Mouse (Mus musculus) mouse embryonic stem cell (cell line): ENCODE data around the gene Hkdc1.

ENCODE experiments used
- in situ Hi-C, 2 experiments: fragments of 300-500 bp; cut with MboI; formaldehyde crosslinking; loops; 1 replicate in 1 of 2; 3 replicates in 1 of 2; pipeline ENCODE4 v1.14.3; 2019 to 2020; ENCODE audit warnings: low sequenced_read_pairs in 2 of 2, low pct_unique_long_range_greater_than_20kb in 1 of 2, mixed read lengths in 1 of 2; ENCODE audit not compliant: unreplicated experiment in 1 of 2

Hkdc1 gene

DNA sequence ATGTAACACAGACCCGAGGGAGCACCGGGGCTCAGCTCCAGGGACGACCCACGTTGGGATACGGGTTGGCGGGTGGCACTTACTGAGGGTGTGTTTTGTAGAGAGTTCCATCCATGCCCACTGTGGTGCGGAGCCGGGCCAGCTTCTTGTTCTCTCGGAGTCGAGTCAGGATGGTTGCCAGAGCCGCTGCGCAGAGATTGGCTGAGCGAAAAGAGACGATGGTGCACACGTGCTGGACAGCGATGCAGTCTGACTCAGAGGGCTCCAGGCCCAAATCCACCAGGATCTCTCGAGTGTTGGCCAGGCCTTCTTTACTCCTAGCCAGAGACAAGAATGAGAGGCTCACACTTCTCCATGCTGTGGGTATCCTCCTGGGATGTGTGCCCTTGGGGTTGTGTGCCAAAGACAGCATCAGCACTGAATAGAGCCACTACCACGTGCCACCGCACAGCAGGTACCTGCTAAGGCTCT, 20.6 kb downstream of the Hkdc1 start:
- in situ Hi-C loops, result no loop called here

DNA sequence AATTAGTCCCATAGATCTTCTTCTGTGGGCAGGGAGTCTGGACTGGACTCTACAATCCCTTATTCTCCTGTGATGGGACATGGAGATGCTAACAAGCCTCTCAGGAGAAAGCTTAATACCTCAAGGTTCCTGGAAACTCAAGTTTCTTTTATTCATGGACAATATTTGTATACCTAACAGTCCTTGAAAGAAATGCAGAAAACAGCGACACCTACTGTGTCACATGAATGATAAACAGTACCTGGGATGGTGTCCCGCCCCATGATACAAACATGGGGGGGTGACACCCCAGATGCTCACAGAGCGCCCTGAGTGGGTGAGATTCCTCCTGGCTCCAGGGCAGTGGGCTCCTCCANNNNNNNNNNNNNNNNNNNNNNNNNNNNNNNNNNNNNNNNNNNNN, 39.3 kb downstream of the Hkdc1 start:
- in situ Hi-C loops, result loop anchor here (10.0 kb wide), 2 partner anchors 108 to 128 kb away; partner anchors contain the start of gene Tacr2 (in 1 of the 2)

DNA sequence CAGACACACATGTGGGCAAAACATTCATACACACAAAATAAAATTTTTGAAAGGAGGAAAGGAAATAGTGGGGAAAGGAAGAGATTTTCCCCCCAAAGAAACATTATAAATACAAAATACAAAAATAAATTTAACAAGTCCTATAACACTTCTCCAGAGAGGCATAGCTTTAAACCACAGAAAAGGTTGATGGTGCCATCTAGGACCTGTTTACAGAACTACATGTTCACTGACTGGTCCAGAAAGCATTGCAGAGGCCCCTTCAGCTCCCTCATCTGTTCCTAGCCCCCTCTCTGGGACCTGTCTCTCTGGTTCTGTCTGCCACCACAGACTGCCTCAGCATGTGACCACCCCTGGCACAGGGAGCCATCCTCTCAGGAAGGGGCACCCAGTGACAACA, 41.4 kb downstream of the Hkdc1 start:
- in situ Hi-C loops, result loop anchor here (10.0 kb wide), 2 partner anchors 106 to 126 kb away; partner anchors contain the start of gene Tacr2 (in 1 of the 2)

DNA sequence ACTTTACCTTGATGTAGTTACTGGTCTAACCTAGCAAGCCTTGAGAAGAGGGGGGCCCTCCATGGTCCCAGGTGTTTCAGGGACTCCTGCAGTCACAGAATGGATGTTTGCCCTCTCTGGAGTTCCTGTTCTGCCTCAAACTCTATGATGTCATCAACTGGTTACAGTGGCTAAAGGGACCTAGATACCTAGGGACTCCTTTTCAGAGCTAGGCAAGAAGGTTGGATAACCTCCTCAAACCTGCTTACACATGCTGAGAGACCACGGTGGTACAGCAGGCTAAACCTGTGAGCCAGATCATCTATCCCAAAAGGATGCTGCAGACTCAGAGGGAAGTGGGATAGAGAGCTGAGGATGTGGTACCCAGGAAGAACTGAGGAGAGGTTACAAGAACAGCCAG, 42.5 kb downstream of the Hkdc1 start, which contains the start of gene Hk1:
Hk1 (minus strand) TSS at position 101 of the 400 bp plus-strand sequence.
- in situ Hi-C loops, result loop anchor here (10.0 kb wide), 2 partner anchors 105 to 125 kb away; partner anchors contain the start of gene Tacr2 (in 1 of the 2)

DNA sequence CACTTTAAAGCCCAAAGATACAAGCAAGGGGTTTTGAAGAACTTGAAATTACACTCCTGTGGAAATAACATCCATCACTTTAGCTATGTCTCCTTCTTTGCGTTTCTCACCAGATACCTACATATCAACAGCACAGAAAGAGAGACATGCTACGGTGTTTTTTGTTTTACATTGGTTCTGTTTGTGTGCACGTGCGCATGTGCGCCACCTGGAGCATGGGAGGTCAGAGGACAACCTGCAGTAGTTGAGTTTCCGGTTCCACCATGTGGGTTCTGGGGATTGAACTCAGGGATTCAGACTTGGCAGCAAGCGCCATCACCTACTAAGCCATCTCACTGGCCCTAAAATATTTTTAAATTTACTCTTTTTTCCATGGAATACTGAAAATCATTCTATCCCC, 63.5 kb downstream of the Hkdc1 start:
- in situ Hi-C loops, result no loop called here

DNA sequence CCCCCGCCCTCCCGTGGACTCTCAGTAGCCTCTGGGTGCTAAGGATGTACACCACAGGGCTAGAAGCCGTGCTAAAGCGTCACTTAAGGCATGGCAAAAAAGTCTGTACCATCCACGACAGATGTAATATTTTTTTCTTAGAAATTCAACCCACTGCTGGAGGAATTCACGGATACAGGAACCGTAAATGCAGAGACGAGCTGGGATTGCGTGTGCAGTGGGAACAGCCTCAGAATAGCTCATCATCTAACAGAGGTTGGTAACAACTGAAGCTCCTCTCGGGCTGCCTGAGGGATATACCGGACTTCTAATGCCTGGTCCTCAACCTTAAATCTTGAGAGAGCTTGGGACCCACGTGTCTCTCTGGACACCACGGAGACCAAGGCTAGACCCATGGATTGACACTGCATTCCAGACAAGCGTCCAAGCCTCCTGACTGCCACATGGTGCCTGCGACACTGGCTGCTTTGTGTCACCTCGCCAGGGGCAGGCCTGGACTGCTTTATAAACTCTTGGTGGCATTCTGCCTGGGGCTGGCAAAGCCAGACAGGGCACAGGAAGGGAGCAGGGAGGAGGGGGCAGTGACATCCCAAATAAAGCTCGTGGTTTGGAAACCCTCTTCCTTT, 66.1 kb downstream of the Hkdc1 start:
- in situ Hi-C loops, result no loop called here

DNA sequence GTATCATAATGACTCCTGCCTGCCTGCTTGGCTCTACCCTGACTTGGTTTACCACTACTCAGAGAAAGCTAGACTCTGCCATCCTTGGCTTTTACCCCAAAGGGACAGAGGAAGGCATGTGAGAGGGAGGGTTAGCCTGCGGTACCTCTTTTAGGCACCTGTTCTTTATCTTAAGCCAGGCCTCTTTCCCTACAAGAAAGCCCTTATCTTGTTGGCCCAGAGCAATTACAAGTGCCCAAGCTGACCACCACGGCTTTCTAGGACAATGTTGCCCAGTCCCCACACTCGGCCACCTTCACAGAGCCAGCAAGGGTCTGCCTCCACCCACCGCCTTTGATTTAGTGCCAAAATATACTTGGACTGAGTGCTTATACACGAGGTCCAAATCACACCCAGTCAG, 77.1 kb downstream of the Hkdc1 start:
- in situ Hi-C loops, result no loop called here

DNA sequence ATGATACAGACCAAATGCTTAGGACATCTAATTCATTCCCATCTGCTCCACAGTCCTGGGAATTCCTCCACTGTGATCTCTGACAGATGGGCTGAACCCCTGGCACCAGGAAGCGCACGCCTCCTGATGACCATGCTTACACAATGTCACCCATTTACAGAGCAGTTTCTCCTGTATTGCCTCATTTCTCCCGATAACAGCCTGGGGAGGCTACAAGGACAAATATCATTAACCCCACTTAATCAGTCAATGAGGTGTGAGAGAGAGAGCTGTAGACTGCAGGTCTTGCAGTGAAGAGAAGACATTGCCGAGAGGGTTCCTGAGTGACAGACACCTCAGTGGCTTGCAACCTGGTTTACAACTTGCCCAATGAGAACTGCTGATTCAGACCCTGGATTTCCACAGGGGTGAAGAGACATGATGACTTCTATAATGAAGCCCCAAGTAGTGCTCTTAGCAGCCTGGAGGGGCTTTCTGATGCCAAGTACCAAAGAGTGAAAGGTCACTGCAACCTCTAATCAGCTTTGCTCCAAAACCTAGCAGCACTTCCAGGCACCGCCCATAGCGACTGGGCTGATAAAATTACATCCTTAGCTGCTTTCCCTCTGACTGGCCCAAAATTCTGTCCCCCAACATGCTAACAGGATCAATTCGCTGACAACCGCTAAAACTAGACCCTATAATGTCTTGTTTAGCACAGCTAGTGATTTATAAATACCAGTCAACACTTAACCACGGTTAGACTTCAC, 78.1 kb downstream of the Hkdc1 start:
- in situ Hi-C loops, result no loop called here

DNA sequence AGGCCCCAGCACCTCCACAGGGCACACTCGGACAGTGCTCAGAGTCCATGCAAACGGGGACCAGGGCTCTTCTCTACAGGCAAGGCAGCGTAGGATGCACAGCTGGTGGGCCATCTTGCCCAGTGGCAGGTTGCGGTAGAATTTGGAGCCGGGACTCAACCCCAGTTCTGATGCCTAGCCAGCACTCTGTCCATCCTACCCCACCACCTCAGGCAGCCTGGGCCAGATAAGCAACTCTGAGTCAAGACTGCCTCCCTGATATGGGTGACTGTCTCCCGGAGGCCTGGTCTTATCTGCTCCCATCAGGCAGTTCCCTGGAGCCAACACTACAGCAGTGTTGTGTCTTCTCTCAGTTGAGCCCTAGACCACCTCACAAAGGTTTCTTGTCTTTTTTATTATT, 79.8 kb downstream of the Hkdc1 start:
- in situ Hi-C loops, result no loop called here

DNA sequence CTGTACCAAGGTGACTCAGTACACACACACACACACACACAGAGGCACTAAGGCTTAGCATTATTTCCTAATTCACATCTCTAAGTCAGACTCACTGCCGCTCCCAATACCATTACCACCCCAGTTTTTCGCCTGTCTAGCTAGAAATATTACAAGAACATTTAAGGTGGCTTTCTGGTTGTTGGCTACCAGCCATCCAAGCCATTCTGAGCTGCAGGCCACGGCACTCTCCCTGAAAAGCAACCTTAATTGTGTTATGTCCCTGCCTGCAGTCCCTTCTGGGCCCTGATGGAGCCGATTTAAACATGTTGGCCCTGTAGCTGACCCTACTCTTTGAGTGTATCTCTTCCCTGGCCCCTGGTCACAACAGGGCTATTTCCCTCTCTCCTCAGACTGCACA, 80.3 kb downstream of the Hkdc1 start:
- in situ Hi-C loops, result no loop called here

DNA sequence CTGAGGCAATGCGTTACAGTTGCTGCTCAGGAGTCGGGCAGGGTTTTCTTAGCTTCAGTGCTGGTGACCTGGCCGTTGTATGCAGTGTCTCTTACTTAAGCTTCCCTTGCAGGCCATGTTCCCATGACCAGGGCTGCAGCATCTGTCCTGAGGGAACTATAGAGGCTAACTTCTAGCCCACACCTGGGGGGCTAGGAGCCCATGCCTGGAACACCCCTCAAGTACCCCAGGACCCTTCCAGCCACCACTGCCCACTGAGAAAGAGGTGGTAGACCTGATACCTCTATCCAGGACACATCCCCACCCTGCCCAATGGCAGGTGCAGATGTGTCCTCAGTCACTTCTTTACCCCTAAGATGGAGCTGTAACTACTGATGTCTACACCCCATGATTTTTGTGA, 81.3 kb downstream of the Hkdc1 start:
- in situ Hi-C loops, result no loop called here

DNA sequence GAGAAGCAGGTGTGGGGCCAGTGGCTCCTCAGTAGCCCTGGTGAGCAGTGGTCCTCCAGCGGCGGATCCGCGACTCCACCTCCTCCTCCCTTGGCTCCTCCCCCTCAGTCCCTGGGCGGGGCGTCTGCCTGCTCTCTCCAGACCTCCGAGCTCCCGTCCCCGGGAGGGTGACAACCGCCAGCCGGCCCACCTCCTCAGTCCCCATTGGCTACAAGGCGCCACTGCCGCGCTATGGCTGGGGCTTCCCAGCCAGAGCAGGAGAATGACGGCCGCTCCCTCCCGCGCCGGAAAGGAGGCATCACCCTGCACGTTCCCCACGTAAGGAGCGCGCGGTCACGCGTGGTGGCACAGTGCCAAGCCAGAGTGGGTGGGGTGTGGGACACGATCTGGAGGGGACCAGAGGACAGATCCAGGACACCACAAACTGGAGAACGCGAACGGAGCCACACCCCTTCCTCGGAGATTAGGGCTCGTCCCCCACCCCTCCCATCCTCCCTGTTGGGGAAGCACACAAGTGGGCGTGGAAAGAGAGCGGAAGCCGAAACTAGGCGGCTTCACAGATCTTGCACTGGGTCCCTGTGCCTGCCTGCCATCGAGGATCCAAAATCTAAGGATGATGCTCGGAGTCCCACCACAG, 82.1 kb downstream of the Hkdc1 start:
- in situ Hi-C loops, result no loop called here

DNA sequence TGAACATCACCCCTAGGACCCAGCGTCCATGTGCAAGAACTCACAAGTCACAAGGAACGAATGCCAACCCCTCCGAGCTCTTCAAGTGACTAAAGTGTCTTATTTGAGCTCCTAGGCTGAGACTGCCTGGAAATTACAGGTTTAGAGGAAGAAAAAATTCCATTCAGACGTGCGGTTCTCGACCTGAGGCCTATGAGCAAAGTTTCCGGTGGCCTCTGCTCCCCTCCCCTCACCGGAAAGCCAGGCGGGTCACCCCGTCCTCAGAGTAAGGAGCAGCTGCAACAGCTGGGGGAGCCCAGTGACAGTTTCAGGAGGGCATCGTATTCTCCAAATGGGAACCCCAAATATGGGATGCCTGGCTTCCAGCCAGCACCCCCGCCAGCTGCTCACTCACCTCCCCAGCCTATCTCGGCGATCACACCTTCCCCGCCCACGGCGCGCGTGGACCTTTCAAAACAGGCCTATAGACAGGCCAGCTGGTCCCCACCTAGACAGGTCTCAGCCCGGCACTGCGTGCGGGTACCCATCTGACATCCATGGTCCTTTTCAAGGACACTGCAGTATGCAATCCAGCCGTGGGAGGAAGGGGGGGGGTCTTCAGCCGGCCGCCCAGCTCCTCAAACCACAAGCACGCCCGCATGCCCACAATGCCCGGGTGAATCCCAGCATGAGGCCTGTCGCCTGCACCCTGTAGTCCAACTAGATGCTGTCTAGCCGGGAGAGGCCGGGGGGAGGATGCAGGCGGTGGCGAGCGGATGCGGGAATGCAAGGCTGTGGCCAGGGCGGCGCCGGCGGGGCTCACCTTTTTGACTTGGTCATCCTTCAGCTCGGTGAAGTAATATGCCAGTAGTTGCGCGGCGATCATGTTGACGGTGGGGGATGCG, 82.8 kb downstream of the Hkdc1 start:
- in situ Hi-C loops, result no loop called here

DNA sequence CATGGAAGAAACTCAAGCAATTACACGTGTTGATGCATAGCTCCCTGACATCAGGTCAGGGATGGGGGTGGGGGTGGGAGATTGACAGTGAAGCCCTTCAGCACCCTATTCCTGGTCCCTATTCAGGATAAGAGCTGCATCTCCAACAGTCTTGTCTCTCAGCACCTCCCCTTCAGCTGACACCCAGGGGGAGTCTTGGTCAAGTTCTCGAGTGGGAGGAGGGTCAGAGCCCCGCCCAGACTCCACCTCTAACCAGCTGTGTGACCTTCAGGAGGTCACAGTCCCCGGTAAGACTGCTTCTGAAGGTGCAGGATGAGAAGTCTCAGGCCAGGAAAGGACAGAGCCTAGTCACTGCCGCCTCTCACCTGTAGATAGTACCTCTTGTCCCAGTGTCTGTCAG, 83.7 kb downstream of the Hkdc1 start:
- in situ Hi-C loops, result no loop called here

DNA sequence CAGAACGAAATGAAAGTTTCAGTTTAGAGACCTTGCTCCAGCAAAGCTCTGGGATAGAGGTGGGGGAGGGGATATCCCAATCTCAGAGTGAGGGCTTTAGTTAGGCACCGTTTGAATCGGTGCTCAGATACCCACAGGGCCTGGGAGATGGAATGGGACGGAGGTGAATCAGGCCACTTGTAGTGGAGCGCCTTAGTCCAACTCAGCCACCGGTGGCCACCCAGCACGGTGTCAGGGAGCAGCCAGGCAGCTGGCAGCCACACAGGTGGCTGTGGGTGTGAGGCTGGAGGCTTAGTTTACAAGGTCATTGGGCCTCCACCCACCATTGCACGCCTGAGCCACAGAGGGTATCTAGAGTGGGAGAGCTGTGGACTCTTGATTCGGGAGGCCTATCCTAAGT, 84.1 kb downstream of the Hkdc1 start:
- in situ Hi-C loops, result no loop called here

DNA sequence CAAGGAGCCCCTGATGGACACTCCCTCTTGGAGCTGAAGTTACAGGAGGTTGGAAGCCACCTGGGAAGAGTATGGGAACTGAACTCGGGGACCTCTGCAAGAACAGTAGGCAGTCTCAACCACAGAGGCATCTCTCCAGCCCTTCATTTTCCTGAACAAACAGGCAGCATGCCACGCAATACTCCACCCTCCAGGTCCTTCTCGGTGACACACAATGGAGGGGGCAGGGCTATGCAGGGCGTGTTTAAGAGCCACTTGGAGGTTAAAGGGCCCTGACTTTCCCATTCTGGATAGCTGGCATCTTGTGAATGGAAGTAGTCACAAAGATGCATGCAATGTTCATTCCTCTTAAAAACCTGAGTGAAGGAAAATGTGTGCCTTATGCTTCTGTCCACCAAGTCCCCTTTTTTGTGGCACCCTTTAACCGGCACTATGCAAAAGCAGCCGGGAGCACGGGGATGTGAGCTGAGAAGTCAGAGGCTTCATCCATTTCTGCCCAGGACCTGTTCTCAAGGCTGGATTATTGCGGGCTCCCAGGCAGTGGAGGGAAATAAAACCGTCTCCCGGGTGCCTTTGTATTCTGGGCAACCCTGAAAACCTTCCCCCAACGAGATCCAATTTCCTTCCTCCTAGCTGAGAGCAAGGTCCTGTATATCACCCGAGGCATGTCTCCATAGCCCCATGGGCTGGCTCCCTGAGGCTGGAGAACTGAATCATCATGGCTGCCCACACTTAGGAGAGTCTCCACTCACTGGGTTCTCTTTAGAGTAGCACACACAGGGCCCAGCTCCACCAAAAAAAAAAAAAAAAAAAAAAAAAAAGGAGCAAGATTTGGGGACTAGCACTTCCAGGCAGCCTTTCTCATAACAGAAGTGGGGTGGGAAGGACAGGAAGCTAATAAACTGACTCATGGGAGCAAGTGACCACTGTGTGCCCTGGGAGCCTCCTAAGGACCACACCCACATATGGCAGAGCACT, 85.4 kb downstream of the Hkdc1 start:
- in situ Hi-C loops, result no loop called here

DNA sequence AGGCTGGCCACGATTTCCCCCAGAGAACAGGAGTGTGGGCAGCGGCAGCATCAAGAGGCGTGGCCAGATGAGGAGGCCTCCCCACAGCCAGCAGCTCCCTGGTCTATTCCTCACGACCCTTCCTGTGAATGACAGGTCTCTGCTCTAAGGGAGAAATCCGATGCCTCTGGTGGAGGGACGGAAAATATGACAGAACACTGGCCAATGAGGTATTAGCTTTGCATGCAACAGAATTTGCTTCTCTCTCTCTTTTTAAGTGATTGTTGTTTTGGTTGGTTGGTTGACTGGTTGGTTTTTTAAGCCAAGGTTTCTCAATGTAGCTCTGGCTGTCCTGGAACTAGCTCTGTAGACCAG, 86.9 kb downstream of the Hkdc1 start:
- in situ Hi-C loops, result no loop called here
